Mouse (Mus musculus) kidney, adult 2 months (tissue): ENCODE measurements at regions not wholly inside any gene's neighbourhood (a gene's known extent, or its start where the extent isn't known, plus 50 kb on each side); places are given as distances from the start of the nearest gene placed in this dataset.

Experiments used
- CTCF ChIP-seq: fragments of 200-500 bp; conservative IDR thresholded peaks from 2 replicates; pipeline ENCODE4 v1.5.1; 2011; ENCODE audit warnings: low read depth, mild to moderate bottlenecking, control low read depth, low read length, moderate library complexity, mixed read lengths; ENCODE audit not compliant: insufficient read depth, insufficient read length
- POLR2A ChIP-seq: fragments of 200-500 bp; IDR thresholded peaks from one replicate; pipeline ENCODE4 v1.6.1; 2011; ENCODE audit warnings: low read depth, low read length, control low read depth

GRCm38 (mm10) chr1:83568746-83569145, 160.7 kb upstream of the Sphkap start:
- TF ChIP-seq POLR2A (no peak), CTCF (no peak)
